Mouse (Mus musculus): ENCODE measurements around the gene 2310034G01Rik. TPM values are rescaled to one million over a fixed set of nuclear protein-coding genes. Genes with fewer than 3 reads are reported as not detected.

2310034G01Rik gene
- polyA plus RNA-seq, 2 experiments, result 0.17 to 0.74 TPM

GRCm38 (mm10) chr19:46307781-46308180, 42.3 kb downstream of the 2310034G01Rik start:
- H3K4me1 ChIP-seq (replicated peaks; ENCODE audit: control insufficient read depth in 2 of 2, insufficient read depth in 2 of 2, low read length in 1 of 2), result peaks cover 7 to 11% of the 10 kb centered on the region in 2 experiments
- no peak overlapping the region for H3K4me2 ChIP-seq (ENCODE audit: low read depth)
- TF ChIP-seq CTCF (IDR thresholded peaks at IDR 0.05; ENCODE audit: low read depth) (no peak), EP300 (IDR thresholded peaks at IDR 0.05; ENCODE audit: low read depth) (no peak)
- H3K36me3 ChIP-seq (replicated peaks; ENCODE audit: control insufficient read depth, insufficient read depth, low read depth), result no peaks in the 10 kb centered on the region
- H3K27me3 ChIP-seq (ENCODE audit: control insufficient read depth, insufficient read depth, low read length), result no peaks in the 10 kb centered on the region
- no peaks in the 10 kb centered on the region for H3K9me3 ChIP-seq (ENCODE audit: control insufficient read depth, low read length)
- H3K4me3 ChIP-seq (ENCODE audit: insufficient read depth in 1 of 2, low read depth in 2 of 2, low read length in 2 of 2), result no peak overlapping the region
- no peak overlapping the region for H3K27ac ChIP-seq
- 85% methylated on average over 16 of the region's 16 CpGs for WGBS (ENCODE audit: insufficient replicate concordance)
- DNase-seq (ENCODE audit: low read depth in 3 of 3, low spot score in 3 of 3) (no peak), ATAC-seq (ENCODE audit: insufficient read depth) (no peak)
- no peak overlapping the region for H3K9ac ChIP-seq (replicated peaks)

- peaks cover 7 to 11% of the 10 kb centered on the region in 2 experiments for H3K4me1 ChIP-seq (replicated peaks; ENCODE audit: control insufficient read depth in 2 of 2, insufficient read depth in 2 of 2, low read length in 1 of 2)
- no peak for ATAC-seq (ENCODE audit: insufficient read depth)
- no peak overlapping the region for H3K9ac ChIP-seq (replicated peaks)
- no peak overlapping the region for H3K4me2 ChIP-seq (ENCODE audit: low read depth)
- TF ChIP-seq EP300 (IDR thresholded peaks at IDR 0.05; ENCODE audit: low read depth) (no peak), CTCF (IDR thresholded peaks at IDR 0.05; ENCODE audit: low read depth) (no peak)
- no peaks in the 10 kb centered on the region for H3K9me3 ChIP-seq (ENCODE audit: control insufficient read depth, low read length)
- WGBS (ENCODE audit: insufficient replicate concordance), result 88% methylated on average over 9 of the region's 9 CpGs
- H3K36me3 ChIP-seq (replicated peaks; ENCODE audit: control insufficient read depth, insufficient read depth, low read depth), result no peaks in the 10 kb centered on the region
- H3K27me3 ChIP-seq (ENCODE audit: control insufficient read depth, insufficient read depth, low read length), result no peaks in the 10 kb centered on the region
- no peak for DNase-seq (ENCODE audit: low read depth in 3 of 3, low spot score in 3 of 3)
- no peak overlapping the region for H3K4me3 ChIP-seq (ENCODE audit: insufficient read depth in 1 of 2, low read depth in 2 of 2, low read length in 2 of 2)
- no peak overlapping the region for H3K27ac ChIP-seq
Measured at GRCm38 (mm10) chr19:46306751-46307289, 43.3 kb downstream of the 2310034G01Rik start.

GRCm38 (mm10) chr19:46306268-46306610, 43.9 kb downstream of the 2310034G01Rik start:
- Histone ChIP-seq H3K4me3 (ENCODE audit: insufficient read depth in 1 of 2, low read depth in 2 of 2, low read length in 2 of 2) (peak overlapping the region; percentile 81 to 84), H3K27me3 (ENCODE audit: control insufficient read depth, insufficient read depth, low read length) (no peaks in the 10 kb centered on the region), H3K9ac (replicated peaks) (peak overlapping the region; percentile 72), H3K4me1 (replicated peaks; ENCODE audit: control insufficient read depth in 2 of 2, insufficient read depth in 2 of 2, low read length in 1 of 2) (peaks cover 7 to 11% of the 10 kb centered on the region in 2 experiments), H3K9me3 (ENCODE audit: control insufficient read depth, low read length) (no peaks in the 10 kb centered on the region), H3K36me3 (replicated peaks; ENCODE audit: control insufficient read depth, insufficient read depth, low read depth) (no peaks in the 10 kb centered on the region), H3K4me2 (ENCODE audit: low read depth) (peak overlapping the region; percentile 90), H3K27ac (peak overlapping the region; percentile 18; the same call in 1 of the 2 replicates)
- DNase-seq (ENCODE audit: low read depth in 3 of 3, low spot score in 3 of 3) (no peak), ATAC-seq (ENCODE audit: insufficient read depth) (no peak)
- 55% methylated on average over 5 of the region's 5 CpGs for WGBS (ENCODE audit: insufficient replicate concordance)
- TF ChIP-seq EP300 (IDR thresholded peaks at IDR 0.05; ENCODE audit: low read depth), result no peak
- no peak for TF ChIP-seq CTCF (IDR thresholded peaks at IDR 0.05; ENCODE audit: low read depth)

- ATAC-seq (ENCODE audit: insufficient read depth) (peak; percentile 71), DNase-seq (ENCODE audit: low read depth in 3 of 3, low spot score in 3 of 3) (peak; percentile 78 to 84 (median 80))
- H3K36me3 ChIP-seq (replicated peaks; ENCODE audit: control insufficient read depth, insufficient read depth, low read depth), result no peaks in the 10 kb centered on the region
- 0 out of 2 replicates have a peak, but pooled peaks have one; percentile 6 for TF ChIP-seq CTCF (IDR thresholded peaks at IDR 0.05; ENCODE audit: low read depth)
- no peak for TF ChIP-seq EP300 (IDR thresholded peaks at IDR 0.05; ENCODE audit: low read depth)
- H3K27ac ChIP-seq, result peak overlapping the region; percentile 61
- H3K4me3 ChIP-seq (ENCODE audit: insufficient read depth in 1 of 2, low read depth in 2 of 2, low read length in 2 of 2), result peak overlapping the region; percentile 81 to 84
- H3K4me1 ChIP-seq (replicated peaks; ENCODE audit: control insufficient read depth in 2 of 2, insufficient read depth in 2 of 2, low read length in 1 of 2), result peaks cover 7 to 11% of the 10 kb centered on the region in 2 experiments
- under 1% methylated on average over 43 of the region's 43 CpGs for WGBS (ENCODE audit: insufficient replicate concordance)
- no peaks in the 10 kb centered on the region for H3K9me3 ChIP-seq (ENCODE audit: control insufficient read depth, low read length)
- H3K4me2 ChIP-seq (ENCODE audit: low read depth), result peak overlapping the region; percentile 90
- H3K9ac ChIP-seq (replicated peaks), result peak overlapping the region; percentile 77
- H3K27me3 ChIP-seq (ENCODE audit: control insufficient read depth, insufficient read depth, low read length), result no peaks in the 10 kb centered on the region
Measured at GRCm38 (mm10) chr19:46305432-46306267, 44.5 kb downstream of the 2310034G01Rik start.

GRCm38 (mm10) chr19:46304908-46305333, 45.2 kb downstream of the 2310034G01Rik start:
- peak in 1 of 3 experiments; percentile 41 for DNase-seq (ENCODE audit: low read depth in 3 of 3, low spot score in 3 of 3)

More at GRCm38 (mm10) chr19:46304908-46305333, 45.2 kb downstream of the 2310034G01Rik start:
- peak; percentile 45 for ATAC-seq (ENCODE audit: insufficient read depth)
- H3K27ac ChIP-seq, result peak overlapping the region; percentile 61
- H3K4me2 ChIP-seq (ENCODE audit: low read depth), result peak overlapping the region; percentile 90
- no peaks in the 10 kb centered on the region for H3K9me3 ChIP-seq (ENCODE audit: control insufficient read depth, low read length)
- TF ChIP-seq CTCF (IDR thresholded peaks at IDR 0.05; ENCODE audit: low read depth), result no peak
- no peak for TF ChIP-seq EP300 (IDR thresholded peaks at IDR 0.05; ENCODE audit: low read depth)
- H3K36me3 ChIP-seq (replicated peaks; ENCODE audit: control insufficient read depth, insufficient read depth, low read depth), result no peaks in the 10 kb centered on the region
- under 1% methylated on average over 34 of the region's 34 CpGs for WGBS (ENCODE audit: insufficient replicate concordance)
- H3K27me3 ChIP-seq (ENCODE audit: control insufficient read depth, insufficient read depth, low read length), result no peaks in the 10 kb centered on the region
- peak overlapping the region; percentile 77 for H3K9ac ChIP-seq (replicated peaks)
- H3K4me1 ChIP-seq (replicated peaks; ENCODE audit: control insufficient read depth in 2 of 2, insufficient read depth in 2 of 2, low read length in 1 of 2), result peaks cover 7 to 11% of the 10 kb centered on the region in 2 experiments
- peak overlapping the region; percentile 81 to 84 for H3K4me3 ChIP-seq (ENCODE audit: insufficient read depth in 1 of 2, low read depth in 2 of 2, low read length in 2 of 2)
